Mouse (Mus musculus) embryonic facial prominence, embryonic 15.5 days (tissue): ENCODE results near the gene Coro7. TPM values are rescaled to one million over a fixed set of nuclear protein-coding genes. Genes with fewer than 3 reads are reported as not detected.
"Not testable (repeated sequence)": the region's sequence is repeated elsewhere in the genome, so short reads cannot be mapped to it uniquely, and the experiment has no call there.

ENCODE experiments used
- ATAC-seq: fragments of 200-750 bp; cut with Nextera tagmentation; 2 replicates; pipeline ENCODE4 v1.8.0; 2017; ENCODE audit warnings: low read depth, moderate TSS enrichment; ENCODE audit not compliant: insufficient number of reproducible peaks, low FRiP score, low TSS enrichment
- H3K27ac ChIP-seq: fragments of 300-500 bp; sonication (generic); replicated peaks from 2 replicates; pipeline ENCODE4 v1.5.1; 2015; ENCODE audit warnings: mild to moderate bottlenecking, inconsistent platforms
- H3K27me3 ChIP-seq: fragments of 300-500 bp; sonication (generic); 2 replicates; pipeline ENCODE4 v1.6.1; 2015; ENCODE audit warnings: inconsistent platforms
- H3K36me3 ChIP-seq: fragments of 300-500 bp; sonication (generic); 2 replicates; pipeline ENCODE4 v1.6.1; 2015; ENCODE audit warnings: mild to moderate bottlenecking, inconsistent platforms
- H3K4me1 ChIP-seq: fragments of 300-500 bp; sonication (generic); 2 replicates; pipeline ENCODE4 v1.6.1; 2015; ENCODE audit warnings: inconsistent platforms
- H3K4me2 ChIP-seq: fragments of 300-500 bp; sonication (generic); replicated peaks from 2 replicates; pipeline ENCODE4 v1.6.1; 2015; ENCODE audit warnings: mild to moderate bottlenecking, inconsistent platforms
- H3K4me3 ChIP-seq: fragments of 300-500 bp; sonication (generic); replicated peaks from 2 replicates; pipeline ENCODE4 v1.5.1; 2015; ENCODE audit warnings: mild to moderate bottlenecking, inconsistent platforms
- H3K9ac ChIP-seq: fragments of 300-500 bp; sonication (generic); 2 replicates; pipeline ENCODE4 v1.6.1; 2015; ENCODE audit warnings: inconsistent platforms
- H3K9me3 ChIP-seq: fragments of 300-500 bp; sonication (generic); replicated peaks from 2 replicates; pipeline ENCODE4 v1.6.1; 2016; ENCODE audit warnings: inconsistent platforms
- WGBS: fragments of 180-500 bp; shearing (Covaris S2); methylation state at CpG from one replicate; pipeline ENCODE4 v1.1.7; 2015; 5-methylcytosine and 5-hydroxymethylcytosine counted together
- polyA plus RNA-seq: library from polyadenylated mRNA; unstranded; fragments of >200 nt; fragmentation: Nextera tagmentation; extraction: Ambion mirVana; gene quantifications from 2 replicates; pipeline ENCODE4 v1.2.1, GENCODE M21; 2015

Coro7 gene
- polyA plus RNA-seq, 1 experiment from 2014 or later, result 21.4 TPM

DNA sequence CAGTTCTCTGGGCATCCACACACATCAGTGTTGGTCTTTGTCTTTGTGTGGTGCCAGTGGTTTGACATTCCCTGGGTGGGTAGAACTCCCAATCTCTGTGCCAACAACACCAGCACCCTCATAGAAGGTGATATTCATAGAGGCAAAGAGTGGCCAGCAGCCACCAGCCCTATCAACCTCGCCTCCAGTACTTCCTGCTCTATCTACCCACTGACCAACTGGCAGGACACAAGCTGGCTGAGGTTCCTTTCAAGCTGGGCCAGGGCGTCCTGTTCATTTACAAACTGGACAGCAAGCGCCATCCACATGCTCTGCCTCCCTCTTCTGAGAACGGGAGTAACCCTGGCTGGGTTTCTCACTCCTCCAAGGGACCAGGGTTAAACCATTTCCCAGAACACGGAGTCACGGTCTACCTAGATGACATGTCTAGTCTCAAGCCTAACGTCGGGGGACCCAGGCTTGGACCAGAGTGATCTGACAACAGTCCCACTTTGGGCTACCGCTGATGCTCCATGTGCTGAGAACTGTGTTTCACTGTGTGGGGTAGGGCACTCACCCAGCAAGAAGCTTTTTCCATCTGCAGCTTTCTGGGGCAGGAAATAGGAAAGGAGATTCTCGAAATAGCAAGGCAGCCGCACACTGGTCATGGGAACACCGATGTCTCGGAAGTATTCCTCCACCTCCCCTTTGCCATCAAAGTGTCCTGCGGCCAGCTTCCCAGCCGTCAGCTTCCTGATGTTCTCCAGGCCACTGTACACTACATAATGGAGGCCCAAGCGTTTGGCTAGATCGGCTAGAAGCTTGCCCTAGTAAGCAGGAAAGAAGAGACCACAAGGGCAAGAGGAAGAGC is 34.5 kb upstream of the Coro7 start:
- no peak for ATAC-seq
- Histone ChIP-seq H3K27me3 (no peaks in the 10 kb centered on the region), H3K4me1 (peaks cover 3% of the 10 kb centered on the region; the same call in 1 of the 2 replicates), H3K9me3 (no peaks in the 10 kb centered on the region), H3K27ac (no peak overlapping the region), H3K4me3 (no peak overlapping the region), H3K9ac (no peak overlapping the region), H3K36me3 (peaks cover 47% of the 10 kb centered on the region), H3K4me2 (no peak overlapping the region)
- 89% methylated on average over 17 of the region's 17 CpGs for WGBS

DNA sequence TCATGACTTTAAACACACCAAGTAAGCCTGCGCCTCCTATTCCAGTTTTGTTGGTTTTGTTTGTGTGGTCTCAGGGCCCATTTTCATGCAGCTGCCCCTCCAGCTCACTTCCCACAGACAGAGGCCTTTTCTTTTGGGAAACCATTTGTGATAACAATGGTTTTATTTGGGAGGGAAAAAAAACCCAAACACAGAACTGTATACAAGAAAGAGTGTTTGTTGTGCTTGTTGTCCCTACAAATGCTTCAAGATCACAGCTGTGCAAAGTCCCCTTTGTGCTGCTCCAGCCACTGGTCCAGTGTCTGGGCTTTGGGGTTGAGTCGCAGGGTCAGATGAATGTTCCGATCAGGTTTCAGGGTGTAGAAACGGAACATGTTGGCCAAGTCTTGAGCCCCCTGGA is 31.6 kb upstream of the Coro7 start:
- no peak for ATAC-seq
- peaks cover 72% of the 10 kb centered on the region for H3K36me3 ChIP-seq
- no peak overlapping the region for H3K4me3 ChIP-seq
- H3K4me1 ChIP-seq, result no peaks in the 10 kb centered on the region
- no peak overlapping the region for H3K4me2 ChIP-seq
- H3K9ac ChIP-seq, result no peak overlapping the region
- H3K27me3 ChIP-seq, result no peaks in the 10 kb centered on the region
- 94% methylated on average over 4 of the region's 4 CpGs for WGBS
- no peak overlapping the region for H3K27ac ChIP-seq
- H3K9me3 ChIP-seq, result no peaks in the 10 kb centered on the region

DNA sequence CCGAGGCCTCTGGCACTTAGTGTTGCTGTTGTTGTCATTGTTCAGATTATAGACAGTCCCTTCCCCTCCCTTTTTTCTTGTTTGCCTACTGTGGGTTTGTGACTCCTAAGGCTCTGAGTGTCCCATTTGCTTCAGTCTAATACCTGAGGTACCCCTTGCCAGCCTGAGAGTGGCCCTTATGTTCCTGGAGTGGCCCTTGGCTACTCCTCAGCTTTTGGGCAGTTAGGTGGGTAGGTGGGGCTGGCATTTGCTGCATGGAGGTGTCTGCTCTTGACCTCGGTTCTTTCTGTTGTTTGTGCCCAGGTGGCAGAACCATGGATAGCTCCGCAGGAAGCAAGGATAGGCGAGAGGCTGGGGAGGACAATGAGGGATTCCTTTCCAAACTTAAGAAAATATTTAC is 26.0 kb upstream of the Coro7 start:
- H3K27ac ChIP-seq, result no peak overlapping the region
- no peak for ATAC-seq
- 66% methylated on average over 4 of the region's 4 CpGs for WGBS

DNA sequence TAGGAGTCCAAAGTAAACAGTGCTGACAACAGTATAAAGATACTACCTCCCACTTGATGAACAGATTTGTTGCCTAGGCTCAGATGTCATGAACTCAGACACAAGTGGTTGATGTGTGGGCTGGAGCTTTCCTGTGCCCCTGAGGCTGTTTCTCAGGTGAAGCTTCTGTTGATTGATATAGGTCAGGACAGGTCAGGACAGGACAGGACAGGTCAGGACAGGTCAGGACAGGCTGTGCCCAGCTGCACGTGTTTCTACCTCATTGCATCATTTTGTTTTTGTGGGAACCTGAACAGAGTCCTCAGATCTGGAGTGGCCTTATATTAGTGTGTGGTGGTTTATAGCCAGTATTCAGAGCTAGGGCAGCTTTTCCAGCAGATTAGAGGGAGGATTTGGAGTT is 23.1 kb upstream of the Coro7 start:
- 29% methylated on average over 1 of the region's 1 CpGs for WGBS
- Histone ChIP-seq H3K9ac (no peak overlapping the region), H3K36me3 (peaks cover 91% of the 10 kb centered on the region), H3K4me3 (no peak overlapping the region), H3K4me1 (no peaks in the 10 kb centered on the region), H3K4me2 (no peak overlapping the region), H3K27ac (no peak overlapping the region), H3K27me3 (no peaks in the 10 kb centered on the region), H3K9me3 (no peaks in the 10 kb centered on the region)
- ATAC-seq, result no peak

More for the DNA sequence above, 26.0 kb upstream of the Coro7 start:
- Histone ChIP-seq H3K9ac (no peak overlapping the region), H3K4me2 (no peak overlapping the region), H3K9me3 (no peaks in the 10 kb centered on the region), H3K4me1 (no peaks in the 10 kb centered on the region), H3K36me3 (peaks cover 88% of the 10 kb centered on the region), H3K27me3 (no peaks in the 10 kb centered on the region), H3K4me3 (no peak overlapping the region)

DNA sequence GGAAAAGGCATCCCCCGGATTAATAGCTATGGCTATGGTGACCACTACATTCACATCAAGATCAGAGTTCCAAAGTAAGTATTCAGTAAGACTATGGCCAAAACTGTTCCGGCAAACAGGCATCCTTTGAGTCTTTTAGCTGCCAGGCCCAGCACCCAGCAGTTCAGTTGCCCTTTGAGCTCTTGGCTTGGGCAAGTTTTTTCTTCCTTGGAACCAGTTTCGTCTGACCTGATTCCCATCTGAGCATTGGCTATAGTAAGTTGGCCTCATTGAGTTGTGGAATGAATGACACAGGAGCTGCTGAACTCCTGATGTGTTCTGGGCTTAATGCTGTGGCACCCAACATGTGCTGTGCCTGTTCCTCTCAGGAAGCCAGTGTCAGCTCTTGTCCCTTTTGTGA is 21.6 kb upstream of the Coro7 start:
- no peaks in the 10 kb centered on the region for H3K4me1 ChIP-seq
- H3K9ac ChIP-seq, result no peak overlapping the region
- no peaks in the 10 kb centered on the region for H3K9me3 ChIP-seq
- H3K27me3 ChIP-seq, result no peaks in the 10 kb centered on the region
- H3K27ac ChIP-seq, result no peak overlapping the region
- H3K36me3 ChIP-seq, result peaks cover 91% of the 10 kb centered on the region
- no peak for ATAC-seq
- no peak overlapping the region for H3K4me2 ChIP-seq
- 90% methylated on average over 3 of the region's 3 CpGs for WGBS
- H3K4me3 ChIP-seq, result no peak overlapping the region

DNA sequence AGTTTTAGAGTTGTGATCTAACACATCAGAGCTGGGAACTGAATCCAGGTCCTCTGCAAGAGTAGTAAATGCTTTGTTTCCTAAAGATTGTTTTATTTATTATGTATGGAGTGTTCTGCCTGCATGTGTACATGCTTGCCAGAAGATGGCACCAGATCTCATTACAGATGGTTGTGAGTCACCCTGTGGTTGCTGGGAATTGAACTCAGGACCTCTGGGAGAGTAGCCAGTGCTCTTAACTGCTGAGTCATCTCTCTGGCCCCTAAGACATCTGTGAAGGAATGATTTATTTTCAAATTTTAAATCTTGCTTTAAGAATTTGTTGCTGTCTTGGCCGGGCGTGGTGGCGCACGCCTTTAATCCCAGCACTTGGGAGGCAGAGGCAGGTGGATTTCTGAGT is 9.8 kb upstream of the Coro7 start:
- H3K9ac ChIP-seq, H3K4me2 ChIP-seq, H3K27me3 ChIP-seq, H3K27ac ChIP-seq, ATAC-seq, H3K4me3 ChIP-seq, H3K9me3 ChIP-seq: not testable (repeated sequence)
- Histone ChIP-seq H3K4me1 (peaks cover 11% of the 10 kb centered on the region), H3K36me3 (peaks cover 66% of the 10 kb centered on the region)
- WGBS, result 93% methylated on average over 4 of the region's 4 CpGs

DNA sequence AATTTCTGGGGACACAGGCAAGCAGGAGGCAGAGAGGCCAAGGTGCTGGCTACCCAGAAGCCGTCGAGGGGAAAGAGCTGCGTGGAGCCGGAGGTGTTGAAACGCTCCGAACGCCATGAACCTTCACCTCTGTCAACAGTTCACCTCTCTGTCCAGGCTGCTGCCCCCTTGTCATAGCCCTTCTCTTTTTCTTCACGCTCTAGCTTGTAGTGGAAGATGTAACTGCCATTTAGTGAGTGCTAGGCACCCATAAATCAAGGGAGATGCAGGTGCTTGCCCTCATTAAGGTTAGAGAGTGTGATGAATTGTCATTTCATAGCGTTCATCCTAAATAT is 4.8 kb upstream of the Coro7 start:
- H3K4me1 ChIP-seq, result peaks cover 19% of the 10 kb centered on the region
- no peak for ATAC-seq
- 3% methylated on average over 9 of the region's 9 CpGs for WGBS
- peak overlapping the region; percentile 95; the same call in 1 of the 2 replicates for H3K27ac ChIP-seq
- peak overlapping the region; percentile 96 for H3K9ac ChIP-seq
- H3K4me3 ChIP-seq, result peak overlapping the region; percentile 99
- H3K9me3 ChIP-seq, result no peaks in the 10 kb centered on the region
- H3K36me3 ChIP-seq, result peaks cover 22% of the 10 kb centered on the region
- no peaks in the 10 kb centered on the region for H3K27me3 ChIP-seq
- H3K4me2 ChIP-seq, result peak overlapping the region; percentile 89

DNA sequence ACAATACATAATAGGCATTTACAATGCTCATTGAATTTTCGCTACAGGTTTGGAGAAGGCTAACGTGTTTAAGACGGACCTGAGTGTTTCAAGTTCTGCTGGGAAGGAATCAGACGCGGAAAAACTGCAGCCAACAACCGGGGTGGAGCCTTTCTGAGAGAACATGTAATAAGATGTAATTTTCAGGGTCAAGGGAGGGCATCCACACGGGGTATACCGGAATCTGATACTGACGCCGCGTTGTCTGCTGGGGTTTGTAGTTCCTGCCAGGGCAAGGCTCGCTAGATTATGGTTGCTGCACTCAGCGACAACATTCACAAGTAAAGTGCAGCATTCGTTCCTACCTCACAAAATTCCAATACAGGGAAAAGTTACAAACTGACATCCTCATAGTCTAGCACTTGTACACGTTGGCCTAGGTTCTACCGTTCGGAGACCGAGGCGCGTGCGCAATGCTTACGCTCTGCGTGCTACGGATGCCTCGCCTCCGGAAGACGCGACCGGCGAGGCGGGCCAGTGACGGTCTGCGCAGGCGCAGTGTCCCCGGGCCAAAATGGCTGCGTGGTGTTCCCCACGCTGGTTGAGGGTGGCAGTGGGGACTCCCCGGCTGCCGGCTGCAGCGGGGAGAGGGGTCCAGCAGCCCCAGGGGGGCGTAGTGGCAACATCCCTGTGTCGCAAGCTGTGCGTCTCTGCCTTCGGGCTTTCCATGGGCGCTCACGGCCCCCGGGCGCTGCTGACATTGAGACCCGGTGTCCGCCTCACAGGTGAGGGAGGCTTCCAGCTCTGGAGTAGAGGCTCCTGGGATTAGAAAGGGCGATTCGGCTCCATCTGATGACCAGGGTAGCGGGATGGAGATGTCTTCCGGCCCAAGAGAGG is 4.2 kb upstream of the Coro7 start:
- WGBS, result under 1% methylated on average over 54 of the region's 54 CpGs
- Histone ChIP-seq H3K4me1 (peaks cover 23% of the 10 kb centered on the region), H3K36me3 (peaks cover 16% of the 10 kb centered on the region), H3K9me3 (no peaks in the 10 kb centered on the region), H3K4me3 (peak overlapping the region; percentile 99), H3K27me3 (no peaks in the 10 kb centered on the region), H3K27ac (peak overlapping the region; percentile 95), H3K9ac (peak overlapping the region; percentile 96), H3K4me2 (peak overlapping the region; percentile 89)
- ATAC-seq, result peak; percentile 88

DNA sequence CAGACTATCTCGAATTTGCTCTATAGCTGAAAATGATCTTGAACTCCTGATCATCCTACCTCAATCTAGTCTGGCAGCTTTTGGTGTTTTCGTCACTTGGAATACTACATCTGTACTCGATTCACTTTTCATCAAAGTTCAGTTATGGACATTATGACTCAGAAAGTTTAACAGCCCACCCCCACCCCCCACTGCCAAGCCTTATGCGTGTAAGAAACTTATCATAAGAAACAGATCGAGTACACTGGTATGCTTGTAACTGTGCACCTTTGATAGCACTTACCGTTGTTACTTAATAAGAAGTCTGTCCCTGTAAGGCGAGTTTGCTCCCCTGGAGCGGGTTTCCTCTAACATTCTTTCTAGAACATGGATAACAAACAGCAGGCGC is 3.6 kb upstream of the Coro7 start:
- ATAC-seq, result no peak
- peak overlapping the region; percentile 89 for H3K4me2 ChIP-seq
- H3K9me3 ChIP-seq, result no peaks in the 10 kb centered on the region
- H3K36me3 ChIP-seq, result peaks cover 12% of the 10 kb centered on the region
- 11% methylated on average over 9 of the region's 9 CpGs for WGBS
- H3K27ac ChIP-seq, result peak overlapping the region; percentile 95
- H3K4me1 ChIP-seq, result peaks cover 29% of the 10 kb centered on the region
- peak overlapping the region; percentile 27; the same call in 1 of the 2 replicates for H3K9ac ChIP-seq
- H3K4me3 ChIP-seq, result peak overlapping the region; percentile 99
- H3K27me3 ChIP-seq, result no peaks in the 10 kb centered on the region

DNA sequence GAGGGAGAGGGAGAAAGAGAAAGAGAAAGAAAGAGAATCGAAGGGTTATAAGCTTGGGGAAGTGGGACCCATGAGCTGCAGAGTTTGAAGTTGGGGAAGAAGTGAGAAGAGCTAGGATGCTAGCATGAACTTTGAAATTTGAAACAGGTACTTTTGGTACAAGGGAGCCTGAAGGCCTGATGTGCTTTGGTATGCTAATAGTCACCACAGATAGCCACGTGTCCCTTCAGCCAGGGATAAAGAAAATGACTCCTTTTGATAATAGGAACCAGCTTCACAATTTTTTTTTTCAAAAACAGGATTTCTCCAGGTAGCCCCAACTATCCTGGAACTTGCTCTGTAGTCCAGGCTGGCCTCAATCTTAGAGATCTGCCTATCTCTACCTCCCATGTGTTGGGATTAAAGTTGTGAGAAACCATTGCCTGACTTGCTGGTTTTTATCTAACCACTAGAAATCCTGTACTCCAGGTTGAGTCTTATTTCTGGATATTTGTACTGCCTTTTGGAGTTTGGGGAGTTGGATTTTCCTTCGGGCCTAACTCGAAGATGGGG is 3.1 kb upstream of the Coro7 start:
- Histone ChIP-seq H3K4me3 (peak overlapping the region; percentile 99; the same call in 1 of the 2 replicates), H3K27me3 (no peaks in the 10 kb centered on the region), H3K9me3 (no peaks in the 10 kb centered on the region), H3K9ac (no peak overlapping the region), H3K27ac (peak overlapping the region; percentile 95), H3K4me2 (peak overlapping the region; percentile 89), H3K36me3 (peaks cover 7% of the 10 kb centered on the region), H3K4me1 (peaks cover 34% of the 10 kb centered on the region)
- WGBS, result 67% methylated on average over 4 of the region's 4 CpGs
- no peak for ATAC-seq

DNA sequence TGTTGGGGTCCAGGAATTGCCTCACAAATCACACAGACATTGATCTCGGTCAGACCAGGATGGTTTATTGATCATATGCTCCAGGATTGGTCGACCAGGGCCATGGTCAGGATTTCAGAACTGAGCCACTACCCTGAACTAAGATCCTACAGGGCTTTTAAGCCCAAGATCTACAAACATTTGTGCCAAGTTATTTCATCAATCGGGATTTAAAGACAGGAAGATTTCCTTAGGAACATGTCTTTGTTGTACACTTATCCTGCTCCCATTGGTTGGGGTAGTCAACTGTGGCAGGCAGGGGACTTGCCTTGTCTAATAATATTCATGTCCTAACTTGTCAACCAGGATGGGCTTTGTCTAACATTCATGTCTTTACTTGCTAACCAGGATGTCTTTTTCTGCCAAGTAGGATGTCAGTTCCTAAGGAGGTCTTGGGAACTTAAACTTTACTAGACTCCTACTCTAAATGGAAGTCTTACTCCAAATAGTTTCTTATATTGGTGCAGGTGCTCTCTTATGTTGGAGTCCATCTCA is 1.4 kb upstream of the Coro7 start:
- not testable (repeated sequence) for H3K27ac ChIP-seq, H3K9ac ChIP-seq, ATAC-seq, H3K36me3 ChIP-seq, H3K4me3 ChIP-seq, H3K9me3 ChIP-seq, H3K4me2 ChIP-seq, H3K27me3 ChIP-seq
- 74% methylated on average over 3 of the region's 3 CpGs for WGBS
- H3K4me1 ChIP-seq, result peaks cover 35% of the 10 kb centered on the region
